Mouse (Mus musculus): ENCODE data around the gene Fam207a.

GRCm38 (mm10) chr10:77526488-77526887 is 10.9 kb upstream of the Fam207a start:
- TF ChIP-seq GATA1 (IDR thresholded peaks at IDR 0.05; ENCODE audit: borderline replicate concordance, low read length) (no peak), FLI1 (IDR thresholded peaks at IDR 0.05; ENCODE audit: low read length) (no peak)

Data from megakaryocyte, embryonic 14.5 days (primary cell).